Mouse (Mus musculus): Measurements from ENCODE around the gene Rcn3. TPM values are rescaled to one million over a fixed set of nuclear protein-coding genes. Genes with fewer than 3 reads are reported as not detected.
A peak's percentile ranks its signal among the peaks of the same experiment; 100 is the strongest.
"Not testable (repeated sequence)": the region's sequence is repeated elsewhere in the genome, so short reads cannot be mapped to it uniquely, and the experiment has no call there.

Gene Rcn3
- total RNA-seq, 2 experiments from 2014 or later, result 6.4 to 7.5 TPM

- intact Hi-C loops (cut with DNase I), result no loop called here
- peak in 1 of 2 experiments; percentile 93 for DNase-seq (ENCODE audit: extremely low spot score in 1 of 2, low spot score in 2 of 2)
Observed at GRCm38 (mm10) chr7:45103652-45104180, 11.7 kb upstream of the Rcn3 start, which contains the start of gene Fcgrt. Gene Fcgrt, minus strand, starts transcription at chr7:45103851.

GRCm38 (mm10) chr7:45102940-45103585 is 11.0 kb upstream of the Rcn3 start:
- DNase-seq (ENCODE audit: extremely low spot score in 1 of 2, low spot score in 2 of 2), result no peak
- intact Hi-C loops (cut with DNase I), result no loop called here

GRCm38 (mm10) chr7:45102441-45102840 is 10.4 kb upstream of the Rcn3 start:
- no peak for DNase-seq (ENCODE audit: extremely low spot score in 1 of 2, low spot score in 2 of 2)
- intact Hi-C loops (cut with DNase I), result no loop called here

GRCm38 (mm10) chr7:45100046-45100445 is 8.0 kb upstream of the Rcn3 start:
- intact Hi-C loops (cut with DNase I), result no loop called here
- no peak for DNase-seq (ENCODE audit: extremely low spot score in 1 of 2, low spot score in 2 of 2)

GRCm38 (mm10) chr7:45098541-45099240 is 6.7 kb upstream of the Rcn3 start:
- intact Hi-C loops (cut with DNase I), result no loop called here
- DNase-seq (ENCODE audit: extremely low spot score in 1 of 2, low spot score in 2 of 2), result no peak

- intact Hi-C loops (cut with DNase I), result no loop called here
- DNase-seq (ENCODE audit: extremely low spot score in 1 of 2, low spot score in 2 of 2), result no peak
Observed at GRCm38 (mm10) chr7:45097479-45097878, 5.5 kb upstream of the Rcn3 start.

GRCm38 (mm10) chr7:45095965-45096364 is 3.9 kb upstream of the Rcn3 start:
- DNase-seq (ENCODE audit: extremely low spot score in 1 of 2, low spot score in 2 of 2); intact Hi-C loops (cut with DNase I): not testable (repeated sequence)

GRCm38 (mm10) chr7:45095367-45095766 is 3.3 kb upstream of the Rcn3 start:
- no peak for DNase-seq (ENCODE audit: extremely low spot score in 1 of 2, low spot score in 2 of 2)
- intact Hi-C loops (cut with DNase I), result no loop called here

GRCm38 (mm10) chr7:45094121-45094520 is 2.1 kb upstream of the Rcn3 start:
- intact Hi-C loops (cut with DNase I), result no loop called here
- no peak for DNase-seq (ENCODE audit: extremely low spot score in 1 of 2, low spot score in 2 of 2)

GRCm38 (mm10) chr7:45093516-45093905 is 1.5 kb upstream of the Rcn3 start:
- intact Hi-C loops (cut with DNase I), result no loop called here
- peak in 1 of 2 experiments; percentile 38 for DNase-seq (ENCODE audit: extremely low spot score in 1 of 2, low spot score in 2 of 2)

- no peak for DNase-seq (ENCODE audit: extremely low spot score in 1 of 2, low spot score in 2 of 2)
- intact Hi-C loops (cut with DNase I), result no loop called here
Observed at GRCm38 (mm10) chr7:45092828-45093515, 951 bp upstream of the Rcn3 start.

- DNase-seq (ENCODE audit: extremely low spot score in 1 of 2, low spot score in 2 of 2), result peak in 1 of 2 experiments; percentile 45
Observed at GRCm38 (mm10) chr7:45091001-45091990, 725 bp downstream of the Rcn3 start.

GRCm38 (mm10) chr7:45090251-45090977 is 1.6 kb downstream of the Rcn3 start:
- no peak for DNase-seq (ENCODE audit: extremely low spot score in 1 of 2, low spot score in 2 of 2)
- intact Hi-C loops (cut with DNase I), result no loop called here

More at GRCm38 (mm10) chr7:45091001-45091990, 725 bp downstream of the Rcn3 start:
- intact Hi-C loops (cut with DNase I), result no loop called here

- DNase-seq (ENCODE audit: extremely low spot score in 1 of 2, low spot score in 2 of 2), result peak in 1 of 2 experiments; percentile 26
- intact Hi-C loops (cut with DNase I), result no loop called here
Observed at GRCm38 (mm10) chr7:45088597-45088996, 3.4 kb downstream of the Rcn3 start.

GRCm38 (mm10) chr7:45086084-45086483 is 5.9 kb downstream of the Rcn3 start:
- intact Hi-C loops (cut with DNase I), result no loop called here
- DNase-seq (ENCODE audit: extremely low spot score in 1 of 2, low spot score in 2 of 2), result no peak

- intact Hi-C loops (cut with DNase I), result loop anchor here (5.0 kb wide), 2 partner anchors 44 to 114 kb away; partner anchors contain the start of gene Rpl13a
- peak in 1 of 2 experiments; percentile 29 for DNase-seq (ENCODE audit: extremely low spot score in 1 of 2, low spot score in 2 of 2)
Observed at GRCm38 (mm10) chr7:45083300-45083890, 8.6 kb downstream of the Rcn3 start.
